Mouse (Mus musculus) lung, postnatal 0 days (tissue): ENCODE data around the gene Eif3g.

Source experiments
- CTCF ChIP-seq: IDR thresholded peaks from 2 replicates; pipeline ENCODE4 v1.5.1; 2016; ENCODE audit warnings: antibody characterized with exemption, mild to moderate bottlenecking
- EP300 ChIP-seq: IDR thresholded peaks from 2 replicates; pipeline ENCODE4 v1.6.1; 2016; ENCODE audit warnings: antibody characterized with exemption, mild to moderate bottlenecking, control low read depth

GRCm38 (mm10) chr9:20891339-20892103 is 6.9 kb downstream of the Eif3g start:
- TF ChIP-seq CTCF, result no peak
- TF ChIP-seq EP300, result no peak
